Mouse (Mus musculus): ENCODE measurements around the gene Serpinb3a. TPM values are rescaled to one million over a fixed set of nuclear protein-coding genes. Genes with fewer than 3 reads are reported as not detected.

Serpinb3a gene
- polyA plus RNA-seq (2012; rRNA removed): 0.99 and 1.00 TPM in 2 replicates

DNA sequence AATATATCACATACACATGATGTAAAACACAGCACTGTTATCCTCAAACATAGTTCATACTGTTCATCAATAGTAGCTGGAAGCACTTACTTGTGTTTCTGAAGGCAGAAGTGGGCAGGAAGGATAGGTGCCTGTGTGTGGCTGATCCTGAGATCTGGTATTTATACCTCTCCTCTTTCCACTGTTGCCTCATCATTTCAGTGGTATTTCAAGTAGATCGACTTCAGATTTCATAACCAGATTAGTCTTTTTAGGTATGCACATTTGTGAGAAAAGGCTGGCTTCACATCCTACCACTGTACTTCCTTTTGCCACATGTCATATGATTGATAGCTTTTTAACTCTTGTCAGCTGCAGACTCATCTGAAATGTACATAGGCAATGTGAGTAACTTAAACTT is at the start of gene Serpinb3a:
TSS of gene Serpinb3a (minus strand) at position 101 of the 400 bp plus-strand sequence.

DNA sequence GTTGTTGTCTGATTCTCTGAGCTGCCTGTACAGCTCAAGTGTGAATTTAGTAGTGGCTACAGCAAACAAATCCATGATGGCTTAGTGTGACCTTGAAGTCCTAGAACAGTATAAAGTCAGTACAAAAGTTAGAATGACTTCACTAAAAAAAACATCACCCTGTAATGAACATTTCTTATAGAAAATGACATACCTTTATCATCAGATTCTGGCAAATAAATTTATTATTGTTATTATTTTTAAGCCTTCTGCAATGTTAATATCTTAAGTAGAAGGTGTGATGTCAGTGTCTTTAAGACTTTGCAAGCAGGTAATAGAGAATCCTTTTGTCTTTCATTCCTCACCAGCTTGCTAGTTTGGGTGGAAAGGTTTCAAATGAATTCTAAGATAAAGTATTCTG is 31.3 kb upstream of the Serpinb3a start, which contains the start of gene Serpinb3d:
TSS of gene Serpinb3d (minus strand) at position 101 of the 400 bp plus-strand sequence.

Other genes with a start within 250 kb of the Serpinb3a start
- 2.2 and 2.9 TPM in 2 replicates for gene Serpinb5, start 191.1 kb downstream of the Serpinb3a start, polyA plus RNA-seq (2012; rRNA removed)
- gene Serpinb12, start 117.9 kb downstream of the Serpinb3a start, polyA plus RNA-seq (2012; rRNA removed): 8.0 and 8.5 TPM in 2 replicates
- gene Serpinb13, start 71.3 kb downstream of the Serpinb3a start, polyA plus RNA-seq (2012; rRNA removed): 2.9 and 3.1 TPM in 2 replicates
- not detected in 2 replicates for gene Serpinb3d, start 31.2 kb upstream of the Serpinb3a start, polyA plus RNA-seq (2012; rRNA removed)
- 0.26 and 0.29 TPM in 2 replicates for gene Serpinb3b, start 226.1 kb upstream of the Serpinb3a start, polyA plus RNA-seq (2012; rRNA removed)
- gene Serpinb3c, start 226.1 kb upstream of the Serpinb3a start, polyA plus RNA-seq (2012; rRNA removed): 0.11 and 0.30 TPM in 2 replicates

Data from stomach, adult 2 months (tissue).